Mouse (Mus musculus): ENCODE measurements at regions not wholly inside any gene's neighbourhood (a gene's known extent, or its start where the extent isn't known, plus 50 kb on each side); places are given as distances from the start of the nearest gene placed in this dataset.

DNA sequence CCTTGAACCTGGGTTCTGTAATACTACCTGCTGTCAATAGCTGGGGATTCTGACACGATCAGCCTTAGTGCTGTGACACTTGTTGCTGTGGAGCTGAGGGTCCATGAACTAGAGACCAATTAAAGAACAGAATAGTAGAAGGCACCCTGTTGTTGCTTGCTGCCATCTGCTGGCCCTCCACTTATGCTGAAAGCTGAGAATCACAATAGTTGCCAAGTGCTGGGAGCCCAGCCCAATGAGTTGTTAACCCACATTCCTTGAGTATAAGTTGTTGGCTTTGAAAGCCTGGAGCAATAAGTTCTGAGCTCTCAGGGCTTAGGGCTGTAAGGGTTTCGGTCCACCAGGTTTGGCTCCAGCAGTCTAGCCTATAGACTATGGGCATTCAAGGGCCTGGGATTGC, 267.7 kb downstream of the Dhx35 start:
- TF ChIP-seq CTCF (IDR thresholded peaks at IDR 0.05; ENCODE audit: low read depth, low read length) (no peak), POLR2A (IDR thresholded peaks at IDR 0.05; ENCODE audit: extremely low read depth, insufficient read depth, low read length) (no peak)
